Mouse (Mus musculus) Muller cell, postnatal 12 days (primary cell): ENCODE measurements around the gene Acaca.
A peak's percentile ranks its signal among the peaks of the same experiment; 100 is the strongest.

ENCODE experiments used
- DNase-seq: peaks from one replicate; pipeline ENCODE4 v3.0.0-alpha.2; 2015; ENCODE audit errors: inconsistent ontology term

The Acaca gene

GRCm38 (mm10) chr11:84128943-84129798 lies at the start of gene Acaca, which contains the start of gene Tada2a:
Gene Acaca, plus strand, starts transcription at chr11:84129672.
Gene Tada2a, minus strand, starts transcription at chr11:84129600.
- peak; percentile 85 for DNase-seq

- DNase-seq, result no peak
Observed at GRCm38 (mm10) chr11:84079887-84080286, 49.6 kb upstream of the Acaca start.

GRCm38 (mm10) chr11:84080327-84080726 lies 49.1 kb upstream of the Acaca start:
- DNase-seq, result no peak

GRCm38 (mm10) chr11:84081901-84082300 lies 47.6 kb upstream of the Acaca start:
- no peak for DNase-seq

GRCm38 (mm10) chr11:84090572-84090971 lies 38.9 kb upstream of the Acaca start:
- DNase-seq, result no peak

GRCm38 (mm10) chr11:84095084-84095483 lies 34.4 kb upstream of the Acaca start:
- no peak for DNase-seq

GRCm38 (mm10) chr11:84097251-84097998 lies 32.0 kb upstream of the Acaca start:
- DNase-seq, result no peak

- DNase-seq, result peak; percentile 92
Observed at GRCm38 (mm10) chr11:84101182-84101581, 28.3 kb upstream of the Acaca start.

- no peak for DNase-seq
Observed at GRCm38 (mm10) chr11:84104036-84104435, 25.4 kb upstream of the Acaca start.

- no peak for DNase-seq
Observed at GRCm38 (mm10) chr11:84107137-84107536, 22.3 kb upstream of the Acaca start.

- DNase-seq, result no peak
Observed at GRCm38 (mm10) chr11:84113623-84114022, 15.8 kb upstream of the Acaca start.

- DNase-seq, result no peak
Observed at GRCm38 (mm10) chr11:84115646-84116045, 13.8 kb upstream of the Acaca start.

- DNase-seq, result no peak
Observed at GRCm38 (mm10) chr11:84116221-84116620, 13.3 kb upstream of the Acaca start.

GRCm38 (mm10) chr11:84117431-84117830 lies 12.0 kb upstream of the Acaca start:
- no peak for DNase-seq

GRCm38 (mm10) chr11:84121051-84121956 lies 8.2 kb upstream of the Acaca start:
- DNase-seq, result no peak

GRCm38 (mm10) chr11:84127977-84128376 lies 1.5 kb upstream of the Acaca start:
- DNase-seq, result no peak

- DNase-seq, result no peak
Observed at GRCm38 (mm10) chr11:84129799-84130185, 320 bp downstream of the Acaca start.

GRCm38 (mm10) chr11:84134331-84134860 lies 4.9 kb downstream of the Acaca start:
- DNase-seq, result no peak

- no peak for DNase-seq
Observed at GRCm38 (mm10) chr11:84136453-84136852, 7.0 kb downstream of the Acaca start.

GRCm38 (mm10) chr11:84141752-84142151 lies 12.3 kb downstream of the Acaca start:
- DNase-seq, result peak; percentile 38

GRCm38 (mm10) chr11:84145201-84145798 lies 15.8 kb downstream of the Acaca start:
- DNase-seq, result no peak
